Mouse (Mus musculus) mesoderm, embryonic 11.5 days (tissue): ENCODE measurements around the gene Crb3.

Experiments
- DNase-seq: peaks from one replicate; pipeline ENCODE4 v3.0.0-alpha.2; 2012; ENCODE audit warnings: low read depth, low spot score

Crb3 gene

DNA sequence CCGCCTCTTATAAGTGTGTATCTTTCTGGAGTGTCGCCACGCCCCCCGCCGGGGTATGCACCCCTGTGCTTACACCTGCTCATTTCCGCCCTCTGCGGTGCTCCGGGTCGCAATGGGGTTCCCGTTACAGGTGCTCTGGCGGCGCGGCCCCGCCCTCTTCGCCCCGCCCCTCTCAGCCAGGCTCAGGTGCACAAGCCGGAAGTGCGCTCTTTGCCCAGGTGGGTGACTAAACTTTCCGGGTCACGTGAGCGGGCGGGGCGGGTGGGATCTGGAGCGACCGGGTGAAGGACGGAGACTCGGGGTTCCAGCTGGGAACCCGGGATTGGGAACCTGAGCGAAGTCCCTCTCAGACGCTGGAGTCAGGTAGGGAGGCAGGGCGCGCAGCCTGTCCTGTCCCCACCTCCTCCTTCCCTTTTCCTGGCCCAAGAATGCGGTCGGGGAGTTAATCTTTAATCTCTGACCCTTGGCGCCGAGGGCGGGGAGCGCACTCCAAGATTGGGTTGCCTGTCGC, 3.2 kb downstream of the Crb3 start:
- no peak for DNase-seq

- DNase-seq = no peak
Measured at GRCm38 (mm10) chr17:57062548-57062947, 3.6 kb downstream of the Crb3 start.

DNA sequence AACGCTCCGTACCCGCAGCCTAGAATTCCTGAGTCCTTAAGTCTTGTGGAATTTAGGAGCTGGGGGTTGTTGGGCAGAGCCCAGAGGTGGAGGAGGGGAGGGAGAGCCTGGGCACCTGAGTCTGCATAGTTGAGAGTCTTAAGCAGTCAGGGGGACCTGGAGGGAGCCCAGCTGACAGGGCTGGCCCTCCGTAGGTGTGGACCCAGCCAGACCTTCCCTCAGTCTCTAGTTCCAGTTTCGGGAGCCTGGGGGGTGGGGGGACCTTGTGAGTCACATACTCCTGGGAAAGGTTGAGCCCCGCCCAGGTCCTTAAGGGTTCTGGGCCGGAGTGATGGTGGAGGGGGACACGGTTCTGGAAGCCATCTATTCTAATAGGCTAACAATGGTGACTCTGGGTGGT, 4.1 kb downstream of the Crb3 start:
- DNase-seq = no peak

DNA sequence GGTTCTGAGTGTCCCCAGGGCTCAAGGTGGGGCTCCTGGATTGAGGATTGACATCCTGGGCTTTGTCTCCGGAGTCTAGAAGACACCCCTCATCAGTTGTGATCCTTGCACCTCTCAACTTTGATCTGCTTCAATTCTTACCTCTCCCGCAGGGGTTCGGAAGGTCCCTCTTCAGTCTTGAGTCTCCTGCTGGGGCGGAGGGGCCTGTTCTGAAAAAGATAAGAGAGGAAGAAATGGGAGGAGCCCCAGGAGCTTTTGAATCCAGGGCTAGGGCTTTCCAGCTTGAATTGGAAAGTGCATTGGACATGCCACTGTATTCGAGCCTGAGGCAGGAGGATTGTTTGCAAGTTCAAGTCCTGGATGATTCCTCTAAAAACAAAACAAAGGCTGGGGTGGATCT, 8.0 kb downstream of the Crb3 start:
- DNase-seq = no peak

DNA sequence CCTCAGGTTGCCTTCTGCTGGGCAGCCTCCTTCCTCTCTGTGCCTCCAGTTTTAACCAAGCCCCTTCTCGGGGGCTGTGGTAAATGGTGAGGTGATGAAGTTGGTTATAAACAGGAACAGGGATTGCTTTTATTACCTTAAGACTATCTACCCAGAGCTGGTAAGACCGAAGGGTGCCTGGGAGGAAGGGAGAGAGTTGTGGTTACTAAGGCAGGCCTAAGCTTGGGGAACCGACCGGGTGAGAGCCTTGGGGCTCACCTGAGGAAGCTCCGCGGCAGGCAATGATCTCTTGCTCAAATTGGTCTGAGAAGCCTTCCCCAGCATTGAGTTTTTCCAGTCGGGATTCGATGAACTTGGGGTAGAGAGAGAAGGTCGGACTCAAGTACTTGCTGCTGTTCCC, 11.4 kb downstream of the Crb3 start:
- no peak for DNase-seq

DNA sequence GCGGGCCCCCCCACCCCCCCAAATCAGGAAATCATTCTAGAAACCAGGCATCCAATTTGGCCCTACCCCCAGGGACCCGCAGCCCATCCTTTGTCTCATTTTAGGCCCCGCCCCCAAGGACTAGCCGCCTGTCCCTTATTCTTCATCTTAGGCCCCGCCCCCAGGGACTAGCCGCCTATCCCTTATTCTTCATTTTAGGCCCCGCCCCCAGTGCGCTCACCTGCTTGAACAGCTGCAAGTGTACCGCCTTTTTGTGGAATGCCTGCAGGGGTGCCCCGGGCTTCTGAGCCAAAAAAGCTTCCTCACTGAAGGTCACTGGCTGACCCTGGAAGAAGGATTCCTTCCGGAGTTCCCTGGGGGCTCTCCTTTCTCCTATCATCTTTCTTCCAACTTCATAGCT, 11.8 kb downstream of the Crb3 start:
- DNase-seq = peak; percentile 63

DNA sequence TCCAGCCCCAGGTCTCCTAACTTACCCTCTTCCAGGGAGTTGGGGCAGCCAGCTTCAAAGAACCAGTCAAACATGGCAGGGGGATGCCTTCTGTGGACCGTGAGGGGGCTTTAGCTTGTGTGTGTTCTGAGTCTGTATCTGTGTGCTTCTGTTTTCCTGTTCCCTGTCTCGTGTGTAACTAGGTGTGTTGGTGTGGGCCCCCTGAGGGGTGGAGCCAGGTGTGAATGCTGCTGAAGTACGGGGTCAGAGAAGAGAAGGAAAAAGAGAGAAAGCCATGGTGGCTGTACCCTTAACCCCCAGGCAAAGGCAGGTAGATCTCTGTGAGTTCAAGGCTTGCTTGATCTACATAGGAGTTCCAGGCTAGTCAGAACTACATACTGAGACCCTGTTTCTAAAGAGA, 18.0 kb downstream of the Crb3 start:
- no peak for DNase-seq

DNA sequence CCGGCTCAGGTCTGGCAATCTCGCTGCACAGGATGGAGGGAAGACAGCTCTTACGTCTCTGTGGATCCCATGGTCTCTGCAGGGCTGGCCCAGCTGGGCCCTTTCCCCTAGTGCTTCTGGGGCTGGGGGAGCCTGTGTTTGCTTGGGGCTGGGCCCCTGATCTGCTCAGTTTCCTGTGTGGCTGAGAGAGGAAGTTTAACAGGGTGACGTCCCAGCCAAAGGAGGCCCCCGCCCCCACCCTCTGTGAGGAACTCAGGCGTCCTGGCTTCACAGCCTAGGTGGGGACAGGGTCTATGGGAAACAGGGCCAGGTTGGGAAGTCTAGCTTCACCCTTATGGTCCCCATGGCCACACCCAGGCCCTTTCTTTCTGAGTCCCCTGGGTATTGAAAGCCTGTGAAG, 19.4 kb downstream of the Crb3 start, which contains the start of gene Dennd1c:
Dennd1c (minus strand) TSS at position 179 of the 400 bp plus-strand sequence.
- DNase-seq = no peak

- no peak for DNase-seq
Measured at GRCm38 (mm10) chr17:57079919-57080318, 21.0 kb downstream of the Crb3 start.

- no peak for DNase-seq
Measured at GRCm38 (mm10) chr17:57081234-57081842, 22.4 kb downstream of the Crb3 start.

GRCm38 (mm10) chr17:57082481-57082880, 23.6 kb downstream of the Crb3 start:
- DNase-seq = no peak

- no peak for DNase-seq
Measured at GRCm38 (mm10) chr17:57085970-57086757, 27.3 kb downstream of the Crb3 start.

DNA sequence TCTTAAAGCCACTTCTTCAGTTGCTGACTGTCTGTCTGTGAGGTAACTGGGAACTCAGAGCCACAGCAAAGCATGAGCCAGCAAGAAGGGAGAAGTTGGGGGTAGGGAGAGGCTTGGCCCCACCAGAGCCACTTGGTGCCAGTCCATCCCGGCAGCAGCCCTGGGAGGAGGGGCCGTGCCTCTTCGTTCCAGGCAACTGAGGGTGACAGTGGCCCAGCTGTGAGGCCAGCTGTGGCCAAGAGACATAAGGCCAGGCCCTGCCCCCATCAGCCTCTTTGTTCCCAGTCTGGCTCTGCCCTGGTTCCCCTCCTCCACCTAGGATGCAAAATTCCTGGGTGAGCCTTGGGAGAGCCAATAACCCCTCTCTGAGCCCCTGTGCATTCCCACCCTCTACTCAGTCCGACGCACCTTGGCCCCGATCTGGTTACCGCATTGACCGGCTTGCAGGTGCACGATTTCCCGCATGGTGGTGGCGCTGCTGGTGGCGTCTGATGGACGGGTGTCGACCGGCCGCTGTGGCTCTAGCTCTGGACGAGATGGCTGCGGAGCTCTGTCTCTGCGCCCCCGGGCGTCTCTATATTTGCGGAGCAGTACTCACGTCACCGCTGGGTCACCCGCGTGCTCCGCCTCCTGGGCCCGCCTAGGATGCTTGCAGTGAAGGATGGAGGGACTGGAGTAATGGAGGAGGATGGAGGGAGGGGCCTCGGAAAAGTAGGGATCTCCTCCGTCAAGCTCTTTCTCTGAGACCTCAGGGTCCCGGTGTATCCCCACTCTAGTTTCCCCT, 28.3 kb downstream of the Crb3 start, which contains the start of gene Tubb4a:
Tubb4a (minus strand) TSS at position 734 of the 784 bp plus-strand sequence.
- peak; percentile 66 for DNase-seq

DNA sequence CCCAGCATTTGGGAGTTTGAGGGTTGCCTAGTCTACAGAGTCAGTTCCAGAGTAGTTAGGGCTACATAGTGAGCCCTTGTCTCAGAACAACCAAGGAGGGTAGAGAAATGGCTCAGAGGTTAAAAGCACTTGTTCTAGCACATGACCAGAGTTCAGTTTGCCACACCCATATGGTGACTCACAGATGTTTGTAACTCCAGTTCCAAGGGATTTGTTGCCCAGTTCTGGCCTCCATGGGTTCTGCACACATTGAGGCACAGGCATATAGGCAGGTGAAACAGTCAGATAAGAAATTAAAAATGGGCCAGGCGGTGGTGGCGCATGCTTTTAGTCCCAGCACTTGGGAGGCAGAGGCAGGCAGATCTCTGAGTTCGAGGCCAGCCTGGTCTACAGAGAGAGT, 35.3 kb downstream of the Crb3 start:
- no peak for DNase-seq

- DNase-seq = peak; percentile 58
Measured at GRCm38 (mm10) chr17:57095855-57096622, 37.1 kb downstream of the Crb3 start.

DNA sequence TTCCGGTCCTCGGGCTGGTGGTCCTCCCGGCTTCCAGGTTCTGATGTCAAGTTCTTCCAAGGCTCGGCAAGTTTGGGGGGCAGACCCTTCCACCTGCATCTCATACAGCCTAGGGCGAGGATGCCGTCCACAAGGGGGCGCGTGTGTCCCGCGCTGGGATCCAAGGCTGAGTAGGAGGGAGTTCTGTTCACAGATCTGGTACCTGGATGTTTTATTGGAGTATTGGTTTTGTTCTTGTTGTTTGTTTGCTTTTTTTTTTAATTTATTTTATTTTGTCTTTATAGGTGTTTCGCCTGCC, 37.7 kb downstream of the Crb3 start:
- peak; percentile 82 for DNase-seq

GRCm38 (mm10) chr17:57098321-57098720, 39.4 kb downstream of the Crb3 start:
- no peak for DNase-seq

DNA sequence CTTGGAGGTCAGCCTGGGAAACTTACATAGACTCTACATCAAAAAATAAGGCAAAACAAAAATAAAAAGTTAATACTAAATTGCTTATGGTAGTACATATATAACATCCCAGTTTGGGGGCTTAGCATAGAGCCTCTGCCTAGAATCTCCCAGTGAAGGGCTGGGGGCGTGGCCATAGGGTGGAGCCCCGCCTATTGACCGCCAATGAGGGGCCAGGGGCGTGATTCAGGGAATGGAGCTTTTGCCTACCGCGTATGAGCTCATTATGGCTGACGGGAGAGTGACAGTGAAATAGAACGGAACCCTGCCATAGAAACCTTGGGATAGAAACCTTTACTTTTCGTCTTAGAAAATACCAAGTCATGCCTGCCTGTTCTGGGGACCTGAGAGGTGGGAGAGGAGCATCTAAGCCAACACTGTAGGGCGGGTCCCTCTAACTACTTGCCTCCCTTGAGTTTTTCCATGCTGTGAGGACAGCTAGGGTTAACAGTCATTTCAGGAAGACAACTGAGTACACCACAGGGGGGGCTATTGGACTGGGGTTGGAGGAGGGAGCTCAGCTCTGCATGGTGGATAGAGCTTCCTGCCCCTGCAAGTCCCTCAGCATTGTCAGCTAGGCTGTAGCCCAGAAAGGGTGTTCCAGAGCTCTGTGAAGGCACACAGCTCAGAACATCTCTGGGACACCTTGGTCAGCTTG, 40.9 kb downstream of the Crb3 start:
- DNase-seq = no peak

DNA sequence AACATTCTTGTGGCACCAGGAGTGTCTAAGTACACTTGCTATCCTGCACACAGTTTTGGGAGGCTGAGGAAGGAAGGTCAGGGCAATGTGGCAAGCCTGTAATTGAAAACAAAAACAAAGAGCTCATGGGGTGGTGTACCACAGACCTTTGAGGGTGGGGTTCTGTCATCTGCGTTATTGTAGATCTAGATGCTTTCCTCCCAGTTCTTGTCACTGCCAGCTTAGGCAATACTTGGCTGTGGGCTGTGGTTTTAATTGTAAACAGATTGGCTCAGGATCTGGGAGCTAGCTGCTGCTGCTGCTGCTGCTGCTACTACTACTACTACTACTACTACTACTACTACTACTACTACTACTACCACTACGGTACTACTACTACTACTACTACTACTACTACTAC, 43.4 kb downstream of the Crb3 start:
- no peak for DNase-seq

- DNase-seq = no peak
Measured at GRCm38 (mm10) chr17:57104496-57104895, 45.6 kb downstream of the Crb3 start.
